Mouse (Mus musculus) forebrain, embryonic 15.5 days (tissue): ENCODE results near the gene Zfp185. TPM values are rescaled to one million over a fixed set of nuclear protein-coding genes. Genes with fewer than 3 reads are reported as not detected.

Experiments
- ATAC-seq: fragments of 200-750 bp; cut with Nextera tagmentation; replicated peaks from 2 replicates; pipeline ENCODE4 v1.8.0; 2017; ENCODE audit warnings: mild to moderate bottlenecking, moderate TSS enrichment, moderate library complexity
- H3K27ac ChIP-seq: fragments of 300-500 bp; sonication (generic); replicated peaks from 2 replicates; pipeline ENCODE4 v1.5.1; 2015; ENCODE audit warnings: mild to moderate bottlenecking, inconsistent platforms
- H3K27me3 ChIP-seq: fragments of 300-500 bp; sonication (generic); 2 replicates; pipeline ENCODE4 v1.6.1; 2015; ENCODE audit warnings: inconsistent platforms
- H3K36me3 ChIP-seq: fragments of 300-500 bp; sonication (generic); 2 replicates; pipeline ENCODE4 v1.6.1; 2015; ENCODE audit warnings: mild to moderate bottlenecking, inconsistent platforms
- H3K4me1 ChIP-seq: fragments of 300-500 bp; sonication (generic); 2 replicates; pipeline ENCODE4 v1.6.1; 2015; ENCODE audit warnings: inconsistent platforms
- H3K4me2 ChIP-seq: fragments of 300-500 bp; sonication (generic); replicated peaks from 2 replicates; pipeline ENCODE4 v1.6.1; 2015; ENCODE audit warnings: mild to moderate bottlenecking, inconsistent platforms
- H3K4me3 ChIP-seq: fragments of 300-500 bp; sonication (generic); 2 replicates; pipeline ENCODE4 v1.5.1; 2015; ENCODE audit warnings: mild to moderate bottlenecking, inconsistent platforms
- H3K9ac ChIP-seq: fragments of 300-500 bp; sonication (generic); replicated peaks from 2 replicates; pipeline ENCODE4 v1.6.1; 2015; ENCODE audit warnings: mild to moderate bottlenecking, inconsistent platforms
- H3K9me3 ChIP-seq: fragments of 300-500 bp; sonication (generic); 2 replicates; pipeline ENCODE4 v1.6.1; 2016; ENCODE audit warnings: inconsistent platforms
- WGBS: fragments of 180-500 bp; shearing (Covaris S2); methylation state at CpG from one replicate; pipeline ENCODE4 v1.1.7; 2015; ENCODE audit warnings: mixed read lengths; 5-methylcytosine and 5-hydroxymethylcytosine counted together
- polyA plus RNA-seq: library from polyadenylated mRNA; unstranded; fragments of >200 nt; fragmentation: Nextera tagmentation; extraction: Ambion mirVana; gene quantifications from 2 replicates; pipeline ENCODE4 v1.2.1, GENCODE M21; 2015

The Zfp185 gene
- polyA plus RNA-seq, 1 experiment from 2014 or later, result 1.2 TPM

GRCm38 (mm10) chrX:72995542-72995941 lies 8.4 kb downstream of the Zfp185 start:
- H3K36me3 ChIP-seq, result no peaks in the 10 kb centered on the region
- no peak overlapping the region for H3K4me3 ChIP-seq
- H3K4me2 ChIP-seq, result no peak overlapping the region
- H3K4me1 ChIP-seq, result no peaks in the 10 kb centered on the region
- no peak overlapping the region for H3K9ac ChIP-seq
- no peak overlapping the region for H3K27ac ChIP-seq
- no peaks in the 10 kb centered on the region for H3K27me3 ChIP-seq
- H3K9me3 ChIP-seq, result no peaks in the 10 kb centered on the region
- no peak for ATAC-seq
- WGBS, result 77% methylated on average over 3 of the region's 3 CpGs

- H3K36me3 ChIP-seq, result no peaks in the 10 kb centered on the region
- ATAC-seq, result no peak
- no peaks in the 10 kb centered on the region for H3K27me3 ChIP-seq
- no peak overlapping the region for H3K4me2 ChIP-seq
- WGBS, result 87% methylated on average over 5 of the region's 5 CpGs
- H3K4me3 ChIP-seq, result no peak overlapping the region
- no peak overlapping the region for H3K27ac ChIP-seq
- H3K4me1 ChIP-seq, result no peaks in the 10 kb centered on the region
- H3K9ac ChIP-seq, result no peak overlapping the region
- H3K9me3 ChIP-seq, result no peaks in the 10 kb centered on the region
Measured at GRCm38 (mm10) chrX:73003110-73003509, 16.0 kb downstream of the Zfp185 start.

- Histone ChIP-seq H3K4me2 (no peak overlapping the region), H3K36me3 (no peaks in the 10 kb centered on the region), H3K4me1 (no peaks in the 10 kb centered on the region), H3K27me3 (no peaks in the 10 kb centered on the region), H3K4me3 (no peak overlapping the region), H3K9me3 (no peaks in the 10 kb centered on the region), H3K27ac (no peak overlapping the region), H3K9ac (no peak overlapping the region)
- WGBS, result 75% methylated on average over 4 of the region's 4 CpGs
- no peak for ATAC-seq
Measured at GRCm38 (mm10) chrX:73005678-73006077, 18.5 kb downstream of the Zfp185 start.

- Histone ChIP-seq H3K9ac (peak overlapping the region; percentile 30; the same call in 1 of the 2 replicates), H3K27me3 (no peaks in the 10 kb centered on the region), H3K4me1 (no peaks in the 10 kb centered on the region), H3K27ac (peak overlapping the region; percentile 78), H3K4me3 (peak overlapping the region; percentile 34), H3K4me2 (peak overlapping the region; percentile 45), H3K9me3 (no peaks in the 10 kb centered on the region), H3K36me3 (no peaks in the 10 kb centered on the region)
- peak; percentile 100 for ATAC-seq
- 20% methylated on average over 22 of the region's 27 CpGs for WGBS
Measured at GRCm38 (mm10) chrX:73007597-73008479, 20.7 kb downstream of the Zfp185 start.

- Histone ChIP-seq H3K27me3 (no peaks in the 10 kb centered on the region), H3K4me3 (no peak overlapping the region), H3K9ac (no peak overlapping the region), H3K27ac (no peak overlapping the region), H3K4me2 (no peak overlapping the region), H3K36me3 (no peaks in the 10 kb centered on the region), H3K9me3 (no peaks in the 10 kb centered on the region), H3K4me1 (no peaks in the 10 kb centered on the region)
- WGBS, result 74% methylated on average over 4 of the region's 4 CpGs
- ATAC-seq, result no peak
Measured at GRCm38 (mm10) chrX:73012846-73013245, 25.7 kb downstream of the Zfp185 start.

- ATAC-seq, result no peak
- Histone ChIP-seq H3K36me3 (no peaks in the 10 kb centered on the region), H3K4me2 (no peak within 1 kb of the TSS), H3K4me3 (no peak within 1 kb of the TSS), H3K9me3 (no peaks in the 10 kb centered on the region), H3K27ac (no peak within 1 kb of the TSS), H3K4me1 (no peaks in the 10 kb centered on the region), H3K27me3 (no peaks in the 10 kb centered on the region), H3K9ac (no peak within 1 kb of the TSS)
- 93% methylated on average over 1 of the region's 1 CpGs for WGBS
Measured at GRCm38 (mm10) chrX:73037003-73037402, 49.9 kb downstream of the Zfp185 start, which contains the start of gene Pnma5. Pnma5 (minus strand) TSS chrX:73037103.

GRCm38 (mm10) chrX:73038831-73039230 lies 51.7 kb downstream of the Zfp185 start:
- no peak overlapping the region for H3K9ac ChIP-seq
- no peaks in the 10 kb centered on the region for H3K9me3 ChIP-seq
- no peaks in the 10 kb centered on the region for H3K27me3 ChIP-seq
- H3K4me1 ChIP-seq, result no peaks in the 10 kb centered on the region
- no peaks in the 10 kb centered on the region for H3K36me3 ChIP-seq
- no peak for ATAC-seq
- no peak overlapping the region for H3K4me3 ChIP-seq
- 85% methylated on average over 8 of the region's 8 CpGs for WGBS
- H3K27ac ChIP-seq, result no peak overlapping the region
- H3K4me2 ChIP-seq, result no peak overlapping the region

GRCm38 (mm10) chrX:73039666-73040065 lies 52.5 kb downstream of the Zfp185 start:
- no peaks in the 10 kb centered on the region for H3K9me3 ChIP-seq
- H3K9ac ChIP-seq, result no peak overlapping the region
- no peaks in the 10 kb centered on the region for H3K27me3 ChIP-seq
- H3K27ac ChIP-seq, result no peak overlapping the region
- WGBS, result 79% methylated on average over 12 of the region's 12 CpGs
- ATAC-seq, result no peak
- H3K4me3 ChIP-seq, result no peak overlapping the region
- no peaks in the 10 kb centered on the region for H3K36me3 ChIP-seq
- H3K4me2 ChIP-seq, result no peak overlapping the region
- H3K4me1 ChIP-seq, result no peaks in the 10 kb centered on the region

GRCm38 (mm10) chrX:73053860-73054563 lies 66.9 kb downstream of the Zfp185 start:
- 13% methylated on average over 14 of the region's 14 CpGs for WGBS
- Histone ChIP-seq H3K9me3 (no peaks in the 10 kb centered on the region), H3K4me1 (no peaks in the 10 kb centered on the region), H3K4me3 (no peak overlapping the region), H3K36me3 (no peaks in the 10 kb centered on the region), H3K9ac (no peak overlapping the region), H3K27ac (no peak overlapping the region; the same call in 1 of the 2 replicates), H3K27me3 (no peaks in the 10 kb centered on the region), H3K4me2 (0 out of 2 replicates have a peak overlapping the region, but pooled peaks have one; percentile 12)
- ATAC-seq, result peak; percentile 98

GRCm38 (mm10) chrX:73061528-73061927 lies 74.4 kb downstream of the Zfp185 start:
- Histone ChIP-seq H3K27me3 (no peaks in the 10 kb centered on the region), H3K4me2 (no peak overlapping the region), H3K9me3 (no peaks in the 10 kb centered on the region), H3K4me1 (no peaks in the 10 kb centered on the region; the same call in 1 of the 2 replicates), H3K9ac (no peak overlapping the region), H3K27ac (no peak overlapping the region), H3K4me3 (no peak overlapping the region), H3K36me3 (no peaks in the 10 kb centered on the region)
- ATAC-seq, result no peak
- WGBS, result 89% methylated on average over 1 of the region's 1 CpGs

GRCm38 (mm10) chrX:73062323-73062722 lies 75.2 kb downstream of the Zfp185 start:
- Histone ChIP-seq H3K4me2 (no peak overlapping the region), H3K4me1 (no peaks in the 10 kb centered on the region; the same call in 1 of the 2 replicates), H3K36me3 (no peaks in the 10 kb centered on the region), H3K27me3 (no peaks in the 10 kb centered on the region), H3K4me3 (no peak overlapping the region), H3K27ac (no peak overlapping the region), H3K9ac (no peak overlapping the region), H3K9me3 (no peaks in the 10 kb centered on the region)
- 56% methylated on average over 5 of the region's 5 CpGs for WGBS
- no peak for ATAC-seq
